Mouse (Mus musculus) testis, postnatal 14 days (tissue): ENCODE results near the gene Sucnr1.

Experiments
- DNase-seq: peaks from one replicate; pipeline ENCODE4 v3.0.0; 2021; ENCODE audit warnings: low spot score

The Sucnr1 gene

DNA sequence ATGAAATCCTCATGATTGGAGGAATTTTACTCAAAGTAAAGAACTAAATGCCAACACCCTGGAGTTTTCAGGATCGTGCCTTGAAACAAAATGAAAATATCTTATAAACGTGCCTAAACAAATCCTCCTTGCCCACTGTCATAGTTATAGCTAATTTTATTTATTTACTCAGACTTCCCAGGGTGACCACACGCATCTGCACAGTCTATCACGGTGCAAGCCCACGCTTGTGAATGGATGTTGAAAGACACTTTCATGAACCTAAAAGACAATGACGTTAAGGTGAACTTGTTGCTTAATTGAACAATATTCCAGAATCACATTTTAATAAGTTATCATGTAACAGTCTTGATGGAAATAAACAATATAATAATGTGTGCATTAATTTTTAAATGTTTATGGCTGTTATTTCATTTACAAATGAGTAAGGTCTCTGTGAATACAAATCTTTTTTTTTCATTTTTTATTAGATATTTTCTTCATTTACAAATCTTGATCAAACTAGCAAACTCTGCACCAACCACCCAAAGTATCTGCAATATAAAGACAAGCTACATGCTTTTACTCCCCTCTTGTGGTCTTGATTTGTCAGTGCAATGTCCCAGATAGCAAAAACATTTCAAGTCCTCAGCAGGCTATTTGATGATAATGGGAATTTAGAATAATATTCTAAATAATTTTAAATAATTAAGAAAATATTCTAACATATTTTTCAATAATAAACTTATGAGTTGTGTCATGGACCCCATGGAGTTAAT lies 30.4 kb downstream of the Sucnr1 start:
- no peak for DNase-seq

- DNase-seq, result peak; percentile 29
Measured at GRCm38 (mm10) chr3:60114571-60114970, 32.9 kb downstream of the Sucnr1 start.

- no peak for DNase-seq
Measured at GRCm38 (mm10) chr3:60121449-60121848, 39.8 kb downstream of the Sucnr1 start.

GRCm38 (mm10) chr3:60123859-60124794 lies 42.5 kb downstream of the Sucnr1 start:
- DNase-seq, result no peak

DNA sequence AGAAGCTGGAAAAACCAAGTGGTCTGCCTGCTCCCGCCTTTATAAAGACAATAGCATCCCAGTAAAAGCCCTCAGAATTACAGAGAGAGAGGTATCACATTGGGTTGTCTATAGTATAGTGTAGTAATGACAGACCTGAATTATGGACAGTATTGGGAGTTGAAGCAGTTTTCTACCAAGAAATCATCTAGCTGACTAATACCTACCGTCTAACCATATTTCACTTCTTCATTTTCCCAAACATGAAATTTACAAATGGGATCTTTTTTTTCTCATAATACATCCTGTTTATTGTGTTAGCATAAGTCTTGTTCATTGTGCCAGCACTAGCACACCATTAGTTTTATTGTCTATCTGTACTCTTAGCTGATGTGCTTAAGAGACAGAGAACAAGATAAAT lies 44.9 kb downstream of the Sucnr1 start:
- DNase-seq, result no peak

GRCm38 (mm10) chr3:60128282-60128681 lies 46.6 kb downstream of the Sucnr1 start:
- no peak for DNase-seq

- no peak for DNase-seq
Measured at GRCm38 (mm10) chr3:60135801-60136200, 54.1 kb downstream of the Sucnr1 start.
